Mouse (Mus musculus) limb, embryonic 13.5 days (tissue): ENCODE measurements around the gene Parp16. TPM values are rescaled to one million over a fixed set of nuclear protein-coding genes. Genes with fewer than 3 reads are reported as not detected.
A peak's percentile ranks its signal among the peaks of the same experiment; 100 is the strongest.

Source experiments
- ATAC-seq: fragments of 200-750 bp; cut with Nextera tagmentation; 2 replicates; pipeline ENCODE4 v1.8.0; 2017; ENCODE audit warnings: low read depth, moderate number of reproducible peaks, moderate TSS enrichment; ENCODE audit not compliant: low FRiP score
- H3K27ac ChIP-seq: fragments of 300-500 bp; sonication (generic); 2 replicates; pipeline ENCODE4 v1.5.1; 2015; ENCODE audit warnings: inconsistent platforms, mild to moderate bottlenecking, moderate library complexity
- H3K27me3 ChIP-seq: fragments of 300-500 bp; sonication (generic); 2 replicates; pipeline ENCODE4 v1.6.1; 2015; ENCODE audit warnings: mild to moderate bottlenecking, inconsistent platforms
- H3K36me3 ChIP-seq: fragments of 300-500 bp; sonication (generic); 2 replicates; pipeline ENCODE4 v1.6.1; 2015; ENCODE audit warnings: inconsistent platforms, mild to moderate bottlenecking, moderate library complexity
- H3K4me1 ChIP-seq: fragments of 300-500 bp; sonication (generic); 2 replicates; pipeline ENCODE4 v1.6.1; 2015; ENCODE audit warnings: inconsistent platforms
- H3K4me2 ChIP-seq: fragments of 300-500 bp; sonication (generic); replicated peaks from 2 replicates; pipeline ENCODE4 v1.6.1; 2015; ENCODE audit warnings: inconsistent platforms, mild to moderate bottlenecking, moderate library complexity
- H3K4me3 ChIP-seq: fragments of 300-500 bp; sonication (generic); 2 replicates; pipeline ENCODE4 v1.5.1; 2015; ENCODE audit warnings: moderate library complexity, mild to moderate bottlenecking, inconsistent platforms
- H3K9ac ChIP-seq: fragments of 300-500 bp; sonication (generic); 2 replicates; pipeline ENCODE4 v1.6.1; 2015; ENCODE audit warnings: mild to moderate bottlenecking, inconsistent platforms
- H3K9me3 ChIP-seq: fragments of 300-500 bp; sonication (generic); 2 replicates; pipeline ENCODE4 v1.6.1; 2016; ENCODE audit warnings: inconsistent platforms
- WGBS: fragments of 180-500 bp; shearing (Covaris S2); methylation state at CpG from one replicate; pipeline ENCODE4 v1.1.7; 2015; 5-methylcytosine and 5-hydroxymethylcytosine counted together
- polyA plus RNA-seq: library from polyadenylated mRNA; unstranded; fragments of >200 nt; fragmentation: Nextera tagmentation; extraction: Ambion mirVana; gene quantifications from 2 replicates; pipeline ENCODE4 v1.2.1, GENCODE M21; 2015

The Parp16 gene
- polyA plus RNA-seq, 1 experiment from 2014 or later: 7.0 TPM

- H3K4me1 ChIP-seq: peaks cover 42% of the 10 kb centered on the region
- no peak overlapping the region for H3K9ac ChIP-seq
- ATAC-seq: no peak
- H3K4me2 ChIP-seq: no peak overlapping the region
- no peak overlapping the region for H3K4me3 ChIP-seq
- no peaks in the 10 kb centered on the region; the same call in 1 of the 2 replicates for H3K9me3 ChIP-seq
- peaks cover 92% of the 10 kb centered on the region for H3K27me3 ChIP-seq
- no peaks in the 10 kb centered on the region for H3K36me3 ChIP-seq
- WGBS: 18% methylated on average over 9 of the region's 9 CpGs
- no peak overlapping the region for H3K27ac ChIP-seq
Measured at GRCm38 (mm10) chr9:65166386-65166785, 28.8 kb upstream of the Parp16 start.

- Histone ChIP-seq H3K36me3 (no peaks in the 10 kb centered on the region), H3K27ac (no peak overlapping the region), H3K4me3 (no peak overlapping the region), H3K4me2 (no peak overlapping the region), H3K9me3 (no peaks in the 10 kb centered on the region; the same call in 1 of the 2 replicates), H3K9ac (no peak overlapping the region), H3K4me1 (peaks cover 27% of the 10 kb centered on the region), H3K27me3 (peaks cover 90% of the 10 kb centered on the region)
- WGBS: 21% methylated on average over 6 of the region's 6 CpGs
- no peak for ATAC-seq
Measured at GRCm38 (mm10) chr9:65168534-65168933, 26.6 kb upstream of the Parp16 start.

GRCm38 (mm10) chr9:65168952-65169351 is 26.2 kb upstream of the Parp16 start:
- H3K4me1 ChIP-seq: peaks cover 27% of the 10 kb centered on the region
- no peak overlapping the region for H3K4me2 ChIP-seq
- no peaks in the 10 kb centered on the region; the same call in 1 of the 2 replicates for H3K9me3 ChIP-seq
- WGBS: 7% methylated on average over 4 of the region's 4 CpGs
- H3K27me3 ChIP-seq: peaks cover 90% of the 10 kb centered on the region
- no peak overlapping the region for H3K4me3 ChIP-seq
- ATAC-seq: no peak
- no peak overlapping the region for H3K27ac ChIP-seq
- no peaks in the 10 kb centered on the region for H3K36me3 ChIP-seq
- no peak overlapping the region for H3K9ac ChIP-seq

GRCm38 (mm10) chr9:65172654-65173053 is 22.5 kb upstream of the Parp16 start:
- 13% methylated on average over 9 of the region's 9 CpGs for WGBS
- H3K9me3 ChIP-seq: no peaks in the 10 kb centered on the region
- H3K4me1 ChIP-seq: peaks cover 36% of the 10 kb centered on the region
- H3K4me3 ChIP-seq: no peak overlapping the region
- no peak overlapping the region for H3K4me2 ChIP-seq
- peaks cover 86% of the 10 kb centered on the region for H3K27me3 ChIP-seq
- no peak overlapping the region for H3K27ac ChIP-seq
- no peak overlapping the region for H3K9ac ChIP-seq
- H3K36me3 ChIP-seq: no peaks in the 10 kb centered on the region
- ATAC-seq: no peak

GRCm38 (mm10) chr9:65175234-65175938 is 19.8 kb upstream of the Parp16 start:
- 25% methylated on average over 5 of the region's 5 CpGs for WGBS
- Histone ChIP-seq H3K27ac (no peak overlapping the region), H3K9me3 (no peaks in the 10 kb centered on the region), H3K27me3 (peaks cover 92% of the 10 kb centered on the region), H3K4me1 (peaks cover 45% of the 10 kb centered on the region), H3K4me2 (no peak overlapping the region), H3K36me3 (no peaks in the 10 kb centered on the region), H3K9ac (no peak overlapping the region), H3K4me3 (no peak overlapping the region)
- ATAC-seq: no peak

- Histone ChIP-seq H3K27ac (no peak overlapping the region), H3K4me1 (peaks cover 48% of the 10 kb centered on the region), H3K4me2 (no peak overlapping the region), H3K4me3 (no peak overlapping the region), H3K9ac (0 out of 2 replicates have a peak overlapping the region, but pooled peaks have one; percentile 8), H3K9me3 (no peaks in the 10 kb centered on the region), H3K27me3 (peaks cover 94% of the 10 kb centered on the region), H3K36me3 (no peaks in the 10 kb centered on the region)
- 30% methylated on average over 9 of the region's 9 CpGs for WGBS
- no peak for ATAC-seq
Measured at GRCm38 (mm10) chr9:65175939-65176871, 18.9 kb upstream of the Parp16 start.

GRCm38 (mm10) chr9:65177497-65177896 is 17.7 kb upstream of the Parp16 start:
- Histone ChIP-seq H3K27me3 (peaks cover 96% of the 10 kb centered on the region), H3K9me3 (no peaks in the 10 kb centered on the region), H3K4me2 (no peak overlapping the region), H3K27ac (no peak overlapping the region), H3K9ac (no peak overlapping the region), H3K4me1 (peaks cover 48% of the 10 kb centered on the region), H3K4me3 (no peak overlapping the region), H3K36me3 (no peaks in the 10 kb centered on the region)
- no peak for ATAC-seq
- WGBS: 83% methylated on average over 3 of the region's 3 CpGs

GRCm38 (mm10) chr9:65177912-65178311 is 17.2 kb upstream of the Parp16 start:
- WGBS: 64% methylated on average over 10 of the region's 10 CpGs
- Histone ChIP-seq H3K9ac (no peak overlapping the region), H3K36me3 (no peaks in the 10 kb centered on the region), H3K9me3 (no peaks in the 10 kb centered on the region), H3K4me2 (no peak overlapping the region), H3K27me3 (peaks cover 96% of the 10 kb centered on the region), H3K27ac (no peak overlapping the region), H3K4me3 (no peak overlapping the region), H3K4me1 (peaks cover 48% of the 10 kb centered on the region)
- ATAC-seq: no peak

GRCm38 (mm10) chr9:65178336-65179213 is 16.6 kb upstream of the Parp16 start:
- peak overlapping the region; percentile 42 for H3K4me2 ChIP-seq
- peaks cover 48% of the 10 kb centered on the region for H3K4me1 ChIP-seq
- no peak overlapping the region; the same call in 1 of the 2 replicates for H3K9ac ChIP-seq
- no peaks in the 10 kb centered on the region for H3K36me3 ChIP-seq
- WGBS: 15% methylated on average over 22 of the region's 22 CpGs
- H3K4me3 ChIP-seq: no peak overlapping the region
- ATAC-seq: peak; percentile 38; the same call in 1 of the 2 replicates
- H3K27ac ChIP-seq: no peak overlapping the region
- peaks cover 95% of the 10 kb centered on the region for H3K27me3 ChIP-seq
- no peaks in the 10 kb centered on the region for H3K9me3 ChIP-seq

GRCm38 (mm10) chr9:65179817-65180624 is 15.1 kb upstream of the Parp16 start:
- no peaks in the 10 kb centered on the region for H3K9me3 ChIP-seq
- peaks cover 48% of the 10 kb centered on the region for H3K4me1 ChIP-seq
- H3K9ac ChIP-seq: no peak overlapping the region
- peak overlapping the region; percentile 37 for H3K4me2 ChIP-seq
- H3K36me3 ChIP-seq: no peaks in the 10 kb centered on the region
- WGBS: 20% methylated on average over 17 of the region's 17 CpGs
- H3K27me3 ChIP-seq: peaks cover 88% of the 10 kb centered on the region
- H3K4me3 ChIP-seq: no peak overlapping the region
- H3K27ac ChIP-seq: no peak overlapping the region
- no peak for ATAC-seq

- Histone ChIP-seq H3K4me2 (no peak overlapping the region), H3K36me3 (no peaks in the 10 kb centered on the region), H3K27me3 (peaks cover 4% of the 10 kb centered on the region; the same call in 1 of the 2 replicates), H3K4me1 (peaks cover 7% of the 10 kb centered on the region), H3K9me3 (no peaks in the 10 kb centered on the region), H3K27ac (no peak overlapping the region), H3K9ac (no peak overlapping the region), H3K4me3 (no peak overlapping the region)
- WGBS: 2% methylated on average over 3 of the region's 3 CpGs
- peak; percentile 24; the same call in 1 of the 2 replicates for ATAC-seq
Measured at GRCm38 (mm10) chr9:65188599-65188998, 6.6 kb upstream of the Parp16 start.
